Mouse (Mus musculus) urinary bladder, postnatal 36 days (tissue): ENCODE measurements at regions not wholly inside any gene's neighbourhood (a gene's known extent, or its start where the extent isn't known, plus 50 kb on each side); places are given as distances from the start of the nearest gene placed in this dataset.

Experiments used
- DNase-seq, 2 experiments: peaks; one replicate each; pipeline ENCODE4 v3.0.0; 2022; ENCODE audit warnings: low spot score in 2 of 2, mixed read lengths in 1 of 2

DNA sequence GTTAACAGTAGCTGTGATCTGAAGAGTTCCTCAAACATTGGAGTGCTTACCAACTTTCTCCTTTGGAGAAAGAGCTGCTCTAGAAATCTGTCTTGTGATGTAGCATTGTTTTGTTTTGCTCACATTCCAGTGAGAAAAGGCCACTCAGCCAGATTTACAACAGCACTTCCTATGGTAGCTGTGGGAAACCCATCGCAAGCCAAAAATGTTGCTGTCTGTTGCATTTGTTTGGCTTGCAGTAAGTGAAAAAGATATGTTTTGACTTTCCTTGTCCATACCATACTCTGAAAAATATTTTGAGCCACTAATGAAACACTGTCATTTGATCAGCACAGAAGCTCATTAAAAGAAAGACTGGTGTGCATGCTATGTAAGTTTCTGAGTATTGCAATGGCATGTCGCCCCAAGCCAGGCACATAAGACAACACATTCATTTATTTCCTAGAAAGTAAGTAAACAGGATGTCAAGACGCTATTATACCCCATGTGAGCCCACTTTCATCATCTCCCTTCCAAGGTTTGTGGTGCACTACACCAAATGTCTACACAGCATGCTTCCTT, 66.2 kb downstream of the Car2 start:
- no peak for DNase-seq

DNA sequence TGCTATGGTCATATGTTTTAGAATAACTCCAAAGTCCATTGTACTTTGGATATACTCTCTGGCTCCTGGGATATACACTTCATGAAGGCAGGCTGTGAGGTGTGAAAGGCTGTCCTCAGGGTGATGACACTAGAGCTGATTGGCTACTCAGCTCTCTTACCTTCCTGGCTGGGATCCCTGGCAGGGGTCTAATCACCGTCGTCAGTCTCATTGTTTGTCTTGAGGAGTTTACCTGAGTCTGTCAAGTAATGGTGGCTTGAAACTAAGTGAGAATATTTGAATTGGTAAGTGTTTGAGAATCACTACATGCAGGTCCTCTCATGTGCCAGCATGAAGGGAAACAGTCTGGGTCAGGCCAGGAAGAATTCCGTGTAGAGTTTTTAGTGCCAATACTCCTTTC, 66.9 kb downstream of the Car2 start:
- DNase-seq = no peak

DNA sequence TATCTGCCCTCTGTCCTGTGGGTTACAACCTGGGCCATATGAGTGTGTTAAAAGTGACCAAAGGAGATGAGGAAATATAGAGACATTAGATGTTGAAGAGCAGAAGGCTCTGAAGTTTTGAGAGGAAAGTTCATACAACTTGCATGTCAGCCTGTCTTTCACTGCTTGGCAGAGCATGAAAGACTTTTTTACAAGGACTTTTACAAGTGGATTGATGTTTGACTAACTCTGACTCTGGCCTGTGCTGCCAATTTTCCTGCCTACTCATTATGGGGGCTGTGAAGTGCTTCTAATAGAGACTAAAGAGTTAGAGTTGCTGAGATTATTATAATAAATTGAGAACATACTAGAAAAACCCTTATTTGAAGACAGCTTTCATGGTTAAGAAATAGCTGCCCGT, 71.4 kb downstream of the Car2 start:
- DNase-seq = no peak

DNA sequence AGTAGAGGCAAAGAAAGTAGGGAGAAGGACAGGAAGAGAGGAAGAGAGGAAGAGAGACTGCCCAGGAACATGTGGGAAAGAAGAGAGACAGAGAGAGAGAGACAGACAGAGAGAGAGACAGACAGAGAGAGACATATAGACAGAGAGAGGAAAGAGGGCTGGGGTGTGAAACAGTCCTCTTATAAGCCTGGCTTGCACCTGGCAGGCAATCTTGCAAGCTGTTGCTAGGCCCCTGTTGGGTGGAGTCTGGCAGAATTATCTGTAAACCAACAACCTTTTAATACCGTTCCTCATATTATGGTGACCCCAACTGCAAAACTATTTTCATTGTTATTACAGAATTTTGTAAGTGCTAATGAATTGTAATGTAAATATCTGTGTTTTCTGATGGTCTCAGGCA, 72.2 kb downstream of the Car2 start:
- DNase-seq = no peak

DNA sequence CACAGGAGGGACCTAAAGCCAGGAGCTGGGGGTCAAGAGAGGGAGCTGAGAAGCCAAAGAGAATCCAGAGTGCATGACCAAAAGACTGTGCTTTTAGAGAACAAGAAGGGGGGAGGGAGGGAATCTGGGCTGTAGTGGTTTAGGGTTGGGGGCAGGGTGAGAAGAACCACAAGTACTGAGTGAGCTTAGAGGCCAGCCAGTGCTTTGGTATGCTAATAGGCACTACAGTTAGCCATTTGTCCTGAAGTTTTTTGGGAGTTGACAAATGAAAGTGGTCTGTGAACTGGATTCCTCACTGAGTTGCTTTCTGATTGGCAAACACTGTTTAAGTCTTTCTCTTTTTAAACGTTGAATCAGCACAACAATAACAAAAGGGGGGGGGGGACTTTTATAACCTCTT, 73.5 kb downstream of the Car2 start:
- no peak for DNase-seq

DNA sequence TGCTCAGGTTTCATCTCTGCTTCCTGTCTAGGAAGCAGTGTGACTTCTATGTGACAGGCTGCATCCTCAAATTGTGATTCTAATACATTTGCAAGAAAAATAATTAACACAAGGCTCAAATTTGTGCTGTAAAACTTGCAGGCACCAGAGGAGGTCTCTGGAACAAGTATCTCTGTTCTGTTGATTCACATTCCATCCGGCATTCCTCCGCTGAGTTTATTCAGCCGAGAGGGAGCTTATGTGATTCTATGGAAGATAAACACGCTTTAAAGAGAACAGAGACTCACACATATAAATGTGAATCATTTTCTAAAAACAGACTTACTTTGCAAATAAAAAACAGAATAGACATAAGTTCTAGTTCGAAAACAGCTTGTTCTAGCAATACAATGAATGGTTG, 78.7 kb downstream of the Car2 start:
- DNase-seq = no peak

DNA sequence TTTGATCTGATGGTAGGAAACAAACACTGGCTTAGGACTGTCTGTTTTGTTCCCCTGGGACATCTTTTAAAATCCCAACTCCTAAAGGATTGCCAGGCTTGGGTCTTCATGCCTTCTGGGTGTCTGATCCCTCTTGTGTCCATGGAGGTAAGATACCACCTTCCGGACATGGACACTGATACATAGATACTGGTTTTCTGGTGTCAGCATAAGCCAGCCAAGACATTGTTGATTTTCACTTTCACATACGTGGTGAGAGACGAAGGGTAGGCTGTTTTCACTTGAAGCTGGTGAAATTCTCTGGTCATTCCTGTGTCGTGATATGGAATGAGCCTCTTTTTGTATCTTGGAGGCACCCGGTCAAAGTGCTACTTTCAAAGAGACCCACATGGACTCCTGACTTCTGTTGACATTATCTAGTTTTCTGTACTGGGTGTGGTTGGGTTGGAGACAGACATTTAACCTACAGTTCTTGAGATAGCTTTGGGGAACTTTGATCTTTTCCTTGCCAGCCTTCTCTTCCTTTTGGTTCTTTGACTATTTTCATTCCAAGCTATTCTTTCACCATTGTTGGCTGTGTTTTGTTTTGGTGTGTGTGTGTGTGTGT, 79.5 kb downstream of the Car2 start:
- no peak for DNase-seq

DNA sequence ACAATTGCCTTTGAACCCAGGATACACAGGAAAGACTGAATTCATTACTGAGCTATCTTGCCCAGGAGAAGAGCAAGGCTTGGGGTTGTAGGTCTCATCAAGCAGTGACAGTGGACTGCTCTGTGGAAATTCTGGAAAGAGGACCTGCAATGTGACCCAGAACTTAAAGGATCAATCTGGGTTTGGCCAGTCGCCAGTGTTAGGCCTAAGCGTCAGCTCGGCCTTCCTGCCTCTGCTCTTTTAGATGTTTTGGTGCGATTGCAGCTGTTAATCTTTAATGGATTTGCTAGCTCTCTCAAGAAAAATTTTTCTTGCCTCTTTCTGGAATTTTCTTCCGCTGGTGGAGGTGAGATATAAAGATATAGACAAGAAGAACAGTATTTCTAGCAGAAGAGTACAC, 81.2 kb downstream of the Car2 start:
- DNase-seq = no peak

DNA sequence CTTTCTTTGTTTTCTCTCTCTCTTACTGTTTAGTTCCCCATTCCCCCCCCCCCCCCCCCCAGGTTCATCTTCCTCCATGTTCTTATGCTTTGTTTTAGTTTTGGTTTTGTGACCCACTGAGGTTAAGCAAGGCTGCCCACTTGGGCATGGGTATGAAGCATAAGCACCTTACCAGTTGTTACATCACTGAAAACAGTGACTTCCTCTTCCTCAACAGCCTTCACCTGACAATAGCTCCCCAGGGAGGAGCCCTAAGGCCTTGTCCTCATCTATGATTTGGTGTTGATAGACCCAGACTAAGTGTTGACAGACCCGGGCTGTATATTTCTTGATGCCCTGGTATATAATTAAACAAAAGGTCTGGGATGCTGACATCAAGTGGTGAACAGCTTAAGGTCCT, 82.3 kb downstream of the Car2 start:
- no peak for DNase-seq

DNA sequence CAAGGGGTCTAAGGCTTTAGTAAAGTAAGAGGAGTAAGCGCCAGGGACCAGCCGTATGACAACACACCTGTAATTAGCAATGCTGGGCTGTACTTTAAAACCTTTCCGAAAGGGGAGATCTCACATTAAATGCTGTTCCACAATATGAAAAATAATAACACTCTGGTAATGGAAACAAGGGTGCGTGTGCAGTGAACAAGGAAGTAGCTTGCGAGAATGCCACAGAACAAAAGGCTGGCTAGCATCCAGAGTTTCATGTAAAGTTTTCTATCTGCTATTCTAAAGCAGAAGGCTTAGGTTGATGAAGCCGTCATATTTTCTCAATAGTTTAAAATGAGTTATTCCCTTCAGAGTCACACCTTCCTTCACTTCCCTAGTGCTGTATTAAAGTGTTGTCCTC, 83.6 kb downstream of the Car2 start:
- DNase-seq = no peak

DNA sequence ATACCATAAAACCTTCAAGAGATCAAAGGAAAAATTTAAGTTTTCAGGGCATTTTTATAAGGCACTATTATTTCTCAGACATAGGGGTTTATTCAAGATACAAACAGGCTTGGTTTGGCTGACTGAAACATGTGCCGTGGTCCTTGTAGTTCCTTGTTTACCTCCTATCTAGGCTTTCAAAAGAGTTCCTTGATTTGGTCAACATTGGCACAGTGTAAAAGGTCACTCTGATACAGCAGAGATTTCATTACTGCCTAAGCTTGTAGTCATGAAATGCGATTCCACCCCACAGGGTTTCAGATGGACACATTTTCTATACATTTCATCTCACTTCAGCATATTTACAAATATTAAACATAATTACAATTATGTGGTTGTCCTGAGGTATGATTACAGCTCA, 85.6 kb downstream of the Car2 start:
- DNase-seq = no peak

DNA sequence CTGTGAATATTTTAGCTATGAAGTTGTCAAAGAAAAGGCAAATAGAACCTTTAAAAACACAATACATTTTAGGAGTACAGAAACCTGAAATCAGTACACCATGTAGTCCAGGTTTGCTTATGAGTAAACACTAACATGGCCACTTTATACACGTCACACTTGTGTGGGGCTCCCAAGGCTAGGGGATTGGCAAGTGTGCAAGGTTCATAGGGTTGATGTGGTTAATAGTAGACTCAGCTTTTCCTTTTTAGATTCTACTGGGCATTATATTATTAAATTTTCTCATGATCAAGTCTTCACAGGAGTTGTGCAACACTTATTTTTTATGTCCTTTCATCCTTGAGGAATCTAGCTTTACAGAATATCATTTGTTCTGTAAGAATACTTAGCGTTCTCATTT, 88.7 kb downstream of the Car2 start:
- no peak for DNase-seq

DNA sequence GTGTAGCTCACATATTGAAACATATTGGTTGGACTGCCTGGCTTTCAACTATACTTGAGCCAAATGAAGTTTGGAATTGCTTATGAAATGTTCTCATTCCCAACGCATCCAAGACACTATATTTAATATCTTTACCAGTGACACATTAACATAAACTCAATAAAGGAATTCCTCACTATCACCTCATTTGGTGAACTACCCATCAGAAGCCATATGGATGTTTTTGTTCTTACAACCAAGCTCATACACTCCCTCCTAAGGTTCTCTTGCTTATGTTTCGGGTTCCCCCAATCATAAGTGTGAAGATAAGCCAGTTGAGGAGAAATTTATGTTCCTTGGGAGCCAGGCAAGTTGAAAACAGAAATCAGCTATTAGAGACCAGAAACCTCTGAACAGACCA, 89.1 kb downstream of the Car2 start:
- no peak for DNase-seq

DNA sequence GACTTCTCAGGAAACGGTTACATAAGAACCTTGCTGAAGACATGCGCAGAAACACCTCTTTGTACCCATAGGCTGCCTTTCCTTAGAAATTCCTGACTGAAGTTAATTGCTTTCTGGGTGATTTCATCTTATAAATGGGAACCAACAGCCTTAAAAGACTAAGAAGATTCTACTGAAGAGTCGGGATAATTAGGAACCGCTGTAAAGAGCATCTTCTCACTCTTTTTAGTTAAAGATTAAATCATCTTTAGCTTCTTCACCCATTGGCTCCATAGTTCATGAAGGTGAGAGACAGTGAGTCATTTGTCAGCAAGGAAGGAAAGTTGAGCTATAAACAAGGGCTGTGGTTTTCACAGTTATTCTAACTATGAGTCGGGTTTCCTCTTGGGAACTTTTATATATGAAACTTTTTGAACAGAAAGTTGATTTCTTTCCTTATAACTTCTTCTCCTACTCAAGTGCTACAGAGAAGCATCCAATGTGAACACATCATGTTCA, 93.1 kb downstream of the Car2 start:
- no peak for DNase-seq

DNA sequence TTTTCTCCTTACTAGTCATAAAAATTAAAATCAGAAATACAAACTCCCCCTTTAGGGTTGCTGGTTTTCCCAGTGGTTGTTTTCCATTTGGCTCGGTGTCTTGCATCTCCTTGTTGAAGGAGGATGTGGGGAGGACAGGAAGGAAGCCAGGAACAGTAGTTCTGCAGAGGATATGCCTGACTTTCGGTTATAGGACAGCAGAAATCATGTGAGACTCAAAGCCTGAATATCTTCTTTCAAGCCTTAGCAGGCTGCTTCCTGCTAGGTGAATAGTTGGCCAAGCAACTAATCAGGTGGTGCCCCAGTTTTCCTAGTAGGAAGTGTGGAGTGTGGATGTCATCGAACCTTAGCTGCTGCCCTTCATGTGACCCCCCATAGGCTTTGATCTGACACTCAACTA, 103.6 kb downstream of the Car2 start:
- DNase-seq = no peak

DNA sequence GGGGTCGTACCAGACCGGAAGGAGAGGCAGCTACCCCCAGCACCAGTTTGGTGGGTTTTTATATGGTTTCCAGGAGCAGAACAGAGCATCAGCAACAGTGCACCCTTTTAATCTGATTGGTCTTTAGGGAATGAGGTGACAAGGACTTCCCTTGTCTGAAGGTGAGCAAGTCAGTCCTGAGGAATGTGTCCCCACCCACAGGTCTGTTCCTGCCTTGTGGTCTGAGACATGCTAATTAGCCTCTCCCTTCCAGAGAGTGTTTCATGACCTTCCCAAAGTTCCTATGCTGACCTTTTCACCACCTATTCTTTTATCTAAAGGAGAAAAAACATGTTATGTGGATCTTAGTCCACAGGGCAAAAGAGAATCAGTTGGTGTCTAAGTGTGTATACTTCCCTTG, 107.9 kb downstream of the Car2 start:
- DNase-seq = no peak

DNA sequence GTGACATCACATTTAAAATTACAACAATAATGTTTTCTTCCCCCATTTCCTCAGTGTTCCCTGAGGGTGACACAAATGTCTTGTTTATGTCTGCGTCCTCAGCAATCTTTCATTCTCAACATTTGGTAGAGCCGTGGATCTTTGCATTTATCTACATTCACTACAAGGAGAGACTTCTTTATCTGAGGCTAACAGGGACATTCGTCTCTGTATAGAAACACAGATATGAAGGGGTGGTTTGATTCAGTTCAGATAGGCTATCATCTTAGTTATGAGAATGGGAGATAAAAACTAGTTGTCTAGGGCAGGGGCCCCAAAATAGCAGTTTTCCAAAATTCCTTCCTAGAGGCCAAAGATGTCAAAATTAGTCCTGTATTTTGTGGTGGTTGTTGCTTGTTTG, 111.2 kb downstream of the Car2 start:
- DNase-seq = no peak

DNA sequence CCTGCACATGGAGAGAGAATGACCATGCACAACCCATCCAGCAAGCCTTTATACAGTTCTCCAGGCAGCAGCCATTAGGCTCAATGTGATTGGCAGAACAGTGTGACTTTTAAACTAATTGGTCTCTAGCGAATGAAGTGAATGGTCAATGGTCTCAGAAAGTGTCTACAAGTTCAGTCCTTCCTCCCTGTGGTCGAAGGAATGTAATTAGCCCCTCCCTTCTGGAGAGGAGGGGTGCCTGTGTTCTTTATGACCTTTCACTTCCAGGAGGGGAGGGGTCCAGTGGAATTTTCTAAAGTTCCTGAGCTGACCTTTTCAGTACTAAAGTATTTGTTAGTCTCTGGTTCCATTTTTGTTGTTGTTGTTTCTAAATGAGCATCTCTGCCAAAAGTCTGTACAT, 112.4 kb downstream of the Car2 start:
- no peak for DNase-seq

DNA sequence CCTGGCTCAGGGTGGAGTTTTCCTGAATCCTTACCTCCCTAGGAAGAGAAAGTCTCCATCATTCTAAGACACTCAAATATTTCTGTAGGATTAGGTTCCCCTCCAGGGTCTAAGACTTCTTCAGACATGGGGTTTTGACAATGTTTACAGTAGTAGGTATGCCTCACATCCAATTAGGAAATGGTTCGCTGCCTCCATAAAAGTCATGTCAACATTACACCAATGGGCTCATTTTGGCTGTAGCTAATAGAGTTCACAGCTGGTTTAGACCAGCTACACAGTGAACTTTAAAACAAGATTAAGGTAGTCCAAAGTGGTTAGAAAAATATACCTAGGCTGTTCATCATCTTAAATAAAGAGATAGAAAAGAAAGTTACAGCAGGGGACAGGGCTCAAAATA, 113.3 kb downstream of the Car2 start:
- DNase-seq = no peak

DNA sequence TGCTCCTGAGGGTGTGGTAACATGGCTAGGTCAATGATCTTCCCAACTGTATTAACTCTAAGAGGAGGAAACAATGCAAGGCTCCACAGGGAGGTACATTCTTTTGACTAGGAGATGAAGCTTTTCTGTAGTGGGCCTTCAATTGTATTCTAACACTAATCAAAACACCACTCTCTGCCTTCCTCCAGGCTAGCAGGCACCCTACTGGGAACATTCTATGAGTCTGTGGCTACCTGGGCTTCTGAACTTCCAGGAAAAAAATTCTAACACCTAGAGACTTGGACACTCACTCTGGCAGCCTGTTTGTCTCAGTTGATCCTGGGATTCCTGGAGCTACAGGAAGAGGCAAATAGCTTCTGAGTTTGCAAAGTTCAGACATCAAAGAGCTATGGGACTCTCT, 113.8 kb downstream of the Car2 start:
- no peak for DNase-seq

DNA sequence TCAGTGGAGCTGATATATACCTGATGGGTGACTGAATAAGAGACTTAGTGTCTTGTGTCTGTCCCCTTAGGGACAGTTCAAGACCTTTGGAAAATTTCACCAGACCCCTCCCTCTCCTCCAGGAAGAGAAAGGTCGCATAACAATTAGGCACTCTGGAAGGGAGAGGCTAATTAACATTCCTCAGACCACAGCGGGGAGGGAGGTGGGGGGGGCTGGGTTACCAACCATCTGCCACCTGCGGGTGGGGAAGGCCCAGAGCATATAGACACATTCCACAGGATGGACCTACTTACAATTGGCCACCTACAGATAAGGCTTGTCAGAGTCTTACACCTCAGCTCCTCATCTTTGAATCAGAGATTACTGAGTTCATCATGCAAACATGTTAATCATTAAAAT, 114.6 kb downstream of the Car2 start:
- no peak for DNase-seq

DNA sequence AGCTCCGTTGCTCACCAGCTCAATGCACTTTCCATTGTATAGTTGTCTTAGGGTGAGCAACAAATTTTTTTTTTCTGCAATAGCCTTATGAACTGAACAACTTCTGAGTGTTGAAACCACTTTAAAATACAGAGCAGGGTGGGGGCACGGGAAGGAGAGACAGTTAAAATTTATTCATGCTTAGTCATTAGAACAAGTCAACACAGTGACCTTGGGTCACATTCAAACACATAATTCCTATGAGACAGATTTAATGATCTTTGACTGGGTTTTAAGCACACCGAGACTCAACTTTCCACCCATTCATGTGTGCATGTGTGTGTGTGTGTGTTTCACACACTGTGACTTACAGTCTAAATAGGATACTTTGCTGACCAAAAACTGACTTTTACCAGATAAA, 121.7 kb downstream of the Car2 start:
- peak in 1 of 2 experiments; percentile 12 for DNase-seq

DNA sequence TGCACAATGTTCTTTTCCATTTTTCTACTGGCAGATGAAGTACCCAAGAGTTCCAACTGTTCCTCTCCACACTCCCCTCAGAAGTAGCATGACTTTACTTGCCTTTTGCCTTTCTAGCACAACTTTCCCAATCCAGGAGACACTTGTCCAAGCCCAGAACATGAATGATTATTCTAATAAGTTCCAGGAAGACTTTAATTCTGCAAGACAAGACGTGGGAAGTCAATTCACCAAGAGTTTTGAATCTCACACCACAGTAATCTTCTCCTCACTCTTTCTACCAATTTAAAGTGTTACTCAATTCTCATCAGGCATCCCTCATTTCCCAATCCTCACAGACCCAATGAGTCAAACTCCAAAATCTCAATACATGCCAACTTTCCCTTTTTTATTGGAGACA, 122.4 kb downstream of the Car2 start:
- no peak for DNase-seq

DNA sequence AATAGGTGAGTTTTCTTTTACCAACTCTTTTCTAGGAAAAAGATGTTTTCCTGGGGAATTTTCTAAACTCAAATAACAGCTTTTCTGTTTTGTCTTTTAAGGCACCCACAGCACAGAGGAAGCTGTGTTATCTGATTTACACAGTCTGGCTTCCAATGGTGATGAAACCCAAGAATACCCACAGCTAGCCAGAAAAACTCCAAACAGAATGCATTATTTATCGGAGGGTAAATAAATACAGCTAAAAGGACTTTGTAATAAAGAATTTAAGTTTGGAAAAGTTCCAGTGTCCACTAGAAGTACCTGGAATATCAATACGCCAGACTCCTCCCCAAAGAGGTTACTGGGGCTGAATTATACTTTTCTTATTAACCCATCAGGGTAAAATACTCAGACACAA, 123.7 kb downstream of the Car2 start:
- DNase-seq = no peak
